Mouse (Mus musculus) stomach, postnatal 0 days (tissue): Measurements from ENCODE around the gene Vmn2r96. TPM values are rescaled to one million over a fixed set of nuclear protein-coding genes. Genes with fewer than 3 reads are reported as not detected.
"Not testable (repeated sequence)": the region's sequence is repeated elsewhere in the genome, so short reads cannot be mapped to it uniquely, and the experiment has no call there.

ENCODE experiments used
- ATAC-seq: fragments of 200-750 bp; cut with Nextera tagmentation; 2 replicates; pipeline ENCODE4 v1.8.0; 2017; ENCODE audit not compliant: low FRiP score, low TSS enrichment
- DNase-seq: peaks from one replicate; pipeline ENCODE4 v3.0.0-alpha.2; 2016; ENCODE audit warnings: low spot score
- H3K27ac ChIP-seq: fragments of 300-500 bp; sonication (generic); replicated peaks from 2 replicates; pipeline ENCODE4 v1.5.1; 2014; ENCODE audit warnings: mild to moderate bottlenecking, control low read depth
- H3K27me3 ChIP-seq: fragments of 300-500 bp; sonication (generic); 2 replicates; pipeline ENCODE4 v1.6.1; 2014; ENCODE audit warnings: low read length; ENCODE audit not compliant: control insufficient read depth, insufficient read depth
- H3K36me3 ChIP-seq: fragments of 300-500 bp; sonication (generic); 2 replicates; pipeline ENCODE4 v1.6.1; 2014; ENCODE audit warnings: low read length, mixed read lengths; ENCODE audit not compliant: control insufficient read depth, insufficient read depth
- H3K4me1 ChIP-seq: fragments of 300-500 bp; sonication (generic); replicated peaks from 2 replicates; pipeline ENCODE4 v1.6.1; 2014; ENCODE audit warnings: antibody characterized with exemption; ENCODE audit not compliant: control insufficient read depth, insufficient read depth
- H3K4me2 ChIP-seq: fragments of 300-500 bp; sonication (generic); replicated peaks from 2 replicates; pipeline ENCODE4 v1.6.1; 2014; ENCODE audit warnings: low read depth, mild to moderate bottlenecking, control low read depth, moderate library complexity
- H3K4me3 ChIP-seq: fragments of 300-500 bp; sonication (generic); 2 replicates; pipeline ENCODE4 v1.5.1; 2014; ENCODE audit warnings: low read depth, low read length, control low read depth
- H3K9ac ChIP-seq: fragments of 300-500 bp; sonication (generic); 2 replicates; pipeline ENCODE4 v1.6.1; 2014; ENCODE audit warnings: mild to moderate bottlenecking, low read length, control low read depth, mixed read lengths
- H3K9me3 ChIP-seq: fragments of 300-500 bp; sonication (generic); 2 replicates; pipeline ENCODE4 v1.6.1; 2016; ENCODE audit warnings: low read length; ENCODE audit not compliant: control insufficient read depth
- CTCF ChIP-seq: IDR thresholded peaks from 2 replicates; pipeline ENCODE4 v1.5.1; 2016; ENCODE audit warnings: antibody characterized with exemption, low read depth, mild to moderate bottlenecking, moderate library complexity
- EP300 ChIP-seq: optimal IDR thresholded peaks from 2 replicates; pipeline ENCODE3; 2016; ENCODE audit warnings: antibody characterized with exemption
- WGBS: fragments of 180-500 bp; shearing (Covaris S2); extraction: QIAGEN DNeasy Blood & Tissue Kit; methylation state at CpG from one replicate; pipeline ENCODE4 v1.1.7; 2014; 5-methylcytosine and 5-hydroxymethylcytosine counted together
- polyA plus RNA-seq: library from polyadenylated mRNA; unstranded; fragments of >200 nt; fragmentation: Nextera tagmentation; extraction: Ambion mirVana; gene quantifications from 2 replicates; pipeline ENCODE4 v1.2.1, GENCODE M21; 2015

Gene Vmn2r96
- not detected in 2 replicates for polyA plus RNA-seq

DNA sequence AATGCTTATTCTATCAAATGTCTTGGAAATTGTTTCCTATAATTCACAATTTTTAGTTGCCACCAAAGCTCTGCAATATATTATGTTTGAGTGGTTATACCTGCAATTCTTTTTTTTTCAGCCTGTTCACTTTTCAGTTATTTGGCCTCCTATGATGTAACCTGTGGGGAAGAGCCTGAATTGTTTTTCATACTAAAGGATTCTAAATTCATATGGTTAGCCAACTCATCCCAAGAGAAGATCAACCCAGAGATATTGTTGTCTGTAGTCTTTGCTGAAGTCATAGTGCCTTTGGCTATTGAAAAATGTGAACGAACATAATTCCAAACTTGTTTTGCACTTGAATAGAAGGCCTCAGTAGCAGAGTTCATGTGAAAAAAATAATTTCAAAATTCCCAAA is at the start of gene Vmn2r96:
Gene Vmn2r96, plus strand, starts transcription at position 301 of the 400 bp plus-strand sequence.
- H3K9ac ChIP-seq, ATAC-seq, H3K4me2 ChIP-seq, H3K27me3 ChIP-seq, DNase-seq, H3K36me3 ChIP-seq, H3K4me1 ChIP-seq, H3K9me3 ChIP-seq, H3K27ac ChIP-seq, H3K4me3 ChIP-seq: not testable (repeated sequence)
- WGBS: 81% methylated on average over 1 of the region's 1 CpGs

DNA sequence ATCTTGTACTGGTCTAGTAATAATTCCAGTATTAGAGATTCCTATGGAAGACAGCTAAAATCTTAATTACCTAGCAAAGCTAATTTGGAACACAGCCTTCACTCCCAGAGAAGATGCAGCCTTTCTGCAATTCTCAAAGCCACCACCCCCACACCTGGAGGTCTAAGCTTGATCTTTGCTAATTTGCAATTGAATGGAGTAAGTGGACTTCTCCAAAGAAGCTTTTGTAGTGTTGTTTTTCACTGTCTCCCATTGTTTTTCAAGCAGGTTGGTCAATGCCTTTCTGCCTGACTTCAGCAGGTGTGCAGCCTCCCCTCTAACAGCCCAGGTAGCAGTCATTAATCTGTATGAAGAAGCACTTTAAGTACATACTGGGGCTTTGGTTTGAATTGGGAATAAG is 49.6 kb upstream of the Vmn2r96 start:
- Histone ChIP-seq H3K4me2 (no peak overlapping the region), H3K9me3 (no peaks in the 10 kb centered on the region), H3K36me3 (no peaks in the 10 kb centered on the region), H3K27me3 (no peaks in the 10 kb centered on the region), H3K4me3 (no peak overlapping the region), H3K9ac (no peak overlapping the region), H3K27ac (no peak overlapping the region), H3K4me1 (no peaks in the 10 kb centered on the region)
- TF ChIP-seq CTCF (no peak), EP300 (no peak)
- no peak for ATAC-seq
- no peak for DNase-seq

DNA sequence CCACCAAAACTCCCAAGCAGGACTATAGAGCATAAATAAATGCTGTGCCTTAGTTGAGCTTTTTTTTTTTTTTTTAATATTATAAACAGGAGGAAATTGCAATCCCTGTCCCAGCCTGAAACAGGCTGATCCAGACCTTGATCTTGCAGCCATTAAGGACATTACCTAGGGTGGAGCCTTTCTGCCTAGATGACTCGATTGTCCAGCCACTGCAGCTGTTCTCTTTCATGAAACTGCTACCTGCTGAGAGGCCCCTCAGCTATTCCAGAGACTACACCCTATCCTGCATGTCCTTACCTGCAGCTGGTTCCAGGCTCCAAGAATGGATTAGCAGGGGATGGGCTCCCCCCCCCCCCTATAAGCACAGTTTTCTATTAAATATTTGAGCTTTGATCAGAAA is 49.0 kb upstream of the Vmn2r96 start:
- H3K27me3 ChIP-seq: no peaks in the 10 kb centered on the region
- WGBS: 88% methylated on average over 1 of the region's 1 CpGs
- no peaks in the 10 kb centered on the region for H3K36me3 ChIP-seq
- H3K9me3 ChIP-seq: no peaks in the 10 kb centered on the region
- no peak for TF ChIP-seq CTCF
- no peak for TF ChIP-seq EP300
- no peak for DNase-seq
- no peak overlapping the region for H3K9ac ChIP-seq
- ATAC-seq: no peak
- no peaks in the 10 kb centered on the region for H3K4me1 ChIP-seq
- no peak overlapping the region for H3K27ac ChIP-seq
- H3K4me2 ChIP-seq: no peak overlapping the region
- no peak overlapping the region for H3K4me3 ChIP-seq

DNA sequence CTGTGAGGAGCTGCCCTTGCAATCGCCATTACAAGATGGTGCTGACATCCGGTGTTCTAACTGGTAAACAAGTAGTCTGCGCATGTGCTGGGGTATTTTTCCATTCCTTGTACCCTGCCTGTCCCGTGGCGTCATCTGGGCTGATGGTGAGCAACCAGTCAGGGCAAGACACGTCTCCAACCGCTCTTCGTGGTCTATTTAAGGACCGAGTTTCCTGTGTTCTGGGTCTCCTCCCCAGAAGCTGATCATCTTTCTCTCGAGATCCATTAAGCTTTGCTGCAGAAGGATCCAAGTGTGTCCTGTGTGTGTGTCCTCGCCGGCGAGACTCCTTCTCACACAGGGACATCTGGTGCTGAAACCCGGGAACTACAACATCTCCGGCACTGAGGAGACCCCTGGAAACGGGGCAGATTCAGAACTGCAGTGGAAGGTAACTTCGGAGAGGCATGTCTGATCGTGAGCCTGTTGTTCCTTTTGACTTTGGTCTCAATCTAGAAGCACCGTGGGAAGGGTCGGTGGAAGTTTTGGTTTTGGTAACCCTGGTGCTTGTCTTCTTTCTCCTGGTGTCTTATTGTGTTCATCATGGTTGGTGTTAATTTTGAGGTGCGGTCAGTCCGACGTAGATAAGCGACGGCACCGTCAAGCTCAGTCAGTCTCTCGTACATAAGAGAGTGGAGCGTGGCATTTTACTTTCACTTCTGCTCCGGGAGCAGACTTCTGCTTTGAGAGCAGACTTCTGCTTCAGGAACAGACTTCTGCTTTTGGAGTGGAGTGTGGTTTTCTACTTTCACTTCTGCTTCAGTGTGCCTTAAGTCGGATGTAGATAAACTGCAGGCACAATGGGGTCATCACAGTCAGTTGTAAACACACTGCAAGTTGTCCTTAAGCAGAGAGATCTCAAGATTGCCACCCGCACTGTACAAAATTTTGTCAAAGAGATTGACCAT is 14.5 kb upstream of the Vmn2r96 start:
- H3K4me3 ChIP-seq, H3K9me3 ChIP-seq, H3K27me3 ChIP-seq, H3K4me2 ChIP-seq, ATAC-seq, H3K9ac ChIP-seq, DNase-seq, H3K36me3 ChIP-seq, H3K4me1 ChIP-seq, H3K27ac ChIP-seq: not testable (repeated sequence)
- 87% methylated on average over 31 of the region's 31 CpGs for WGBS

DNA sequence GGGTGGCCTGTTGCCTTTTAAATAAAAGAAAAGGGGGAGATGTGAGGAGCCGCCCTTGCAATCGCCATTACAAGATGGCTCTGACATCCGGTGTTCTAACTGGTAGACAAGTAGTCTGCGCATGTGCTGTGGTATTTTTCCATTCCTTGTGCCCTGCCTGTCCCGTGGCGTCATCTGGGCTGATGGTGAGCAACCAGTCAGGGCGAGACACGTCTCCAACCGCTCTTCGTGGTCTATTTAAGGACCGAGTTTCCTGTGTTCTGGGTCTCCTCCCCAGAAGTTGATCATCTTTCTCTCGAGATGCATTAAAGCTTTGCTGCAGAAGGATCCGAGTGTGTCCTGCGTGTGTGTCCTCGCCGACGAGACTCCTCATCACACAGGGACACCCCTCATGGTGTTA is 6.8 kb upstream of the Vmn2r96 start:
- H3K27ac ChIP-seq, H3K4me3 ChIP-seq, H3K4me2 ChIP-seq, H3K9ac ChIP-seq, ATAC-seq, H3K27me3 ChIP-seq, H3K36me3 ChIP-seq, H3K4me1 ChIP-seq, DNase-seq, H3K9me3 ChIP-seq: not testable (repeated sequence)
- 88% methylated on average over 17 of the region's 17 CpGs for WGBS

DNA sequence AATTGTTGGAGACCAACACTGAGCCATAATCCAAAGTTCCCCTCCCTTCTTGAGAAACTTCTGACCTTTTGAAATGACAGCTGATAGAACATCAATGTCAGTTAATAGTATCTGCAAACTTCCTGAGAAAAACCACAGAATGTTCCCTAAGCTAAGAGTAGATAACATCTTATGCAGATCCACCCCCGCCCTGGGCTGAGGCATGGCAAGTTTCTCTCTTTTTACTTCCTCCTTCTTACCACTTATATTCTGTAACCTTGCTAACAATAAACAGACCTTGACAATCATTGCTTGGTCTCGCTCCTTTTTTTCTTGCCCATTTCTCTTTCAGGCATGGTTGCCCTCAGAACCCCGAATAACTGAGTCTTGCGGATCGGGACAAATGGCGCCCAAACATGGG is 42.2 kb downstream of the Vmn2r96 start:
- not testable (repeated sequence) for H3K9ac ChIP-seq, H3K4me2 ChIP-seq, DNase-seq, H3K36me3 ChIP-seq, H3K9me3 ChIP-seq, H3K27ac ChIP-seq, ATAC-seq, H3K4me1 ChIP-seq, H3K27me3 ChIP-seq, H3K4me3 ChIP-seq
- 85% methylated on average over 6 of the region's 6 CpGs for WGBS
